Mouse (Mus musculus) heart, embryonic 13.5 days (tissue): ENCODE results near the gene Sec23a. TPM values are rescaled to one million over a fixed set of nuclear protein-coding genes. Genes with fewer than 3 reads are reported as not detected.

Source experiments
- ATAC-seq: fragments of 200-750 bp; cut with Nextera tagmentation; 2 replicates; pipeline ENCODE4 v1.8.0; 2017; ENCODE audit warnings: moderate TSS enrichment; ENCODE audit not compliant: insufficient number of reproducible peaks, low FRiP score, low TSS enrichment; ENCODE audit errors: extremely low read depth
- H3K27ac ChIP-seq: fragments of 300-500 bp; sonication (generic); replicated peaks from 2 replicates; pipeline ENCODE4 v1.5.1; 2015; ENCODE audit warnings: moderate library complexity, mild to moderate bottlenecking, inconsistent platforms
- H3K27me3 ChIP-seq: fragments of 300-500 bp; sonication (generic); replicated peaks from 2 replicates; pipeline ENCODE4 v1.6.1; 2015; ENCODE audit warnings: mild to moderate bottlenecking, inconsistent platforms
- H3K36me3 ChIP-seq: fragments of 300-500 bp; sonication (generic); 2 replicates; pipeline ENCODE4 v1.6.1; 2015; ENCODE audit warnings: mild to moderate bottlenecking, inconsistent platforms
- H3K4me1 ChIP-seq: fragments of 300-500 bp; sonication (generic); 2 replicates; pipeline ENCODE4 v1.6.1; 2015; ENCODE audit warnings: inconsistent platforms
- H3K4me2 ChIP-seq: fragments of 300-500 bp; sonication (generic); 2 replicates; pipeline ENCODE4 v1.6.1; 2015; ENCODE audit warnings: inconsistent platforms, mild to moderate bottlenecking, moderate library complexity
- H3K4me3 ChIP-seq: fragments of 300-500 bp; sonication (generic); 2 replicates; pipeline ENCODE4 v1.5.1; 2015; ENCODE audit warnings: moderate library complexity, mild to moderate bottlenecking, inconsistent platforms
- H3K9ac ChIP-seq: fragments of 300-500 bp; sonication (generic); 2 replicates; pipeline ENCODE4 v1.6.1; 2015; ENCODE audit warnings: inconsistent platforms, mild to moderate bottlenecking, moderate library complexity
- H3K9me3 ChIP-seq: fragments of 300-500 bp; sonication (generic); 2 replicates; pipeline ENCODE4 v1.6.1; 2016; ENCODE audit warnings: inconsistent platforms
- WGBS: fragments of 180-500 bp; shearing (Covaris S2); methylation state at CpG from one replicate; pipeline ENCODE4 v1.1.7; 2015; ENCODE audit warnings: mixed read lengths; 5-methylcytosine and 5-hydroxymethylcytosine counted together
- polyA plus RNA-seq: library from polyadenylated mRNA; unstranded; fragments of >200 nt; fragmentation: Nextera tagmentation; extraction: Ambion mirVana; gene quantifications from 2 replicates; pipeline ENCODE4 v1.2.1, GENCODE M21; 2015

Gene Sec23a
- polyA plus RNA-seq, 1 experiment from 2014 or later: 66.4 TPM

GRCm38 (mm10) chr12:58920775-58921174, 91.0 kb downstream of the Sec23a start:
- no peak for ATAC-seq
- Histone ChIP-seq H3K4me1 (no peaks in the 10 kb centered on the region), H3K36me3 (no peaks in the 10 kb centered on the region), H3K4me2 (no peak overlapping the region), H3K27me3 (no peaks in the 10 kb centered on the region), H3K4me3 (no peak overlapping the region), H3K27ac (no peak overlapping the region), H3K9me3 (no peaks in the 10 kb centered on the region), H3K9ac (no peak overlapping the region)
- WGBS: 64% methylated on average over 6 of the region's 6 CpGs

GRCm38 (mm10) chr12:58919516-58919915, 92.3 kb downstream of the Sec23a start:
- H3K9me3 ChIP-seq: no peaks in the 10 kb centered on the region
- no peak for ATAC-seq
- H3K4me1 ChIP-seq: no peaks in the 10 kb centered on the region
- H3K4me2 ChIP-seq: no peak overlapping the region
- no peaks in the 10 kb centered on the region for H3K27me3 ChIP-seq
- H3K4me3 ChIP-seq: no peak overlapping the region
- H3K36me3 ChIP-seq: no peaks in the 10 kb centered on the region
- no peak overlapping the region for H3K27ac ChIP-seq
- WGBS: 58% methylated on average over 3 of the region's 3 CpGs
- H3K9ac ChIP-seq: no peak overlapping the region

- 71% methylated on average over 4 of the region's 4 CpGs for WGBS
- no peak overlapping the region for H3K4me2 ChIP-seq
- no peaks in the 10 kb centered on the region for H3K27me3 ChIP-seq
- H3K9ac ChIP-seq: no peak overlapping the region
- H3K9me3 ChIP-seq: no peaks in the 10 kb centered on the region
- no peak overlapping the region for H3K4me3 ChIP-seq
- H3K4me1 ChIP-seq: no peaks in the 10 kb centered on the region
- H3K36me3 ChIP-seq: no peaks in the 10 kb centered on the region
- no peak for ATAC-seq
- H3K27ac ChIP-seq: no peak overlapping the region
Measured at GRCm38 (mm10) chr12:58909826-58910225, 102.0 kb downstream of the Sec23a start.

Other genes with a start within 250 kb of the Sec23a start
- 22.4 and 25.1 TPM in 2 replicates for gene Gemin2, start 1.4 kb upstream of the Sec23a start, polyA plus RNA-seq
- gene Trappc6b, start 49.5 kb upstream of the Sec23a start, polyA plus RNA-seq: 79.7 and 90.0 TPM in 2 replicates
- 63.0 and 64.9 TPM in 2 replicates for gene Pnn, start 54.9 kb upstream of the Sec23a start, polyA plus RNA-seq
- gene Mia2, start 83.8 kb upstream of the Sec23a start, polyA plus RNA-seq: 32.6 and 34.8 TPM in 2 replicates
- gene Fbxo33, start 207.7 kb upstream of the Sec23a start, polyA plus RNA-seq: 4.2 and 5.9 TPM in 2 replicates